Mouse (Mus musculus): ENCODE measurements at regions not wholly inside any gene's neighbourhood (a gene's known extent, or its start where the extent isn't known, plus 50 kb on each side); places are given as distances from the start of the nearest gene placed in this dataset.

DNA sequence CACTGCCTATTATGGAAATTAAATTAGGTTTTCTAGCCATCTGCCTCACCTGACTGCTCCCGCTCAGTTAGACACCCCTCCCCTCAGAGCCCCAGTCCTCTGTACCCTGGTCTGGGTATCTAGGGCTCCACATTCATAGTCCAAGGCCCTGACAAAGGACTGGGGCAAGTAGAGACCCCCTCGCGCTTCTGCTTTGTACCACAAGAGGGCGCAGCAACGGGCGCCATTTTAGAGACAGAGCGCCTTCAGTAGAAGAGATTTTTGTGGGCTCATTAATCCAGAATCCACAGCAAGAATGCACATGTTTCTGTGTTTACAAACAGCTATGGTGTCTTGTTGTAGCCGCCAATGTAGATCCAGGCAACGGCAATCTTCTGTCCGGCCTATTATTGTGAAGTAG is 279.7 kb upstream of the Myt1l start:
- WGBS = 87% methylated on average over 10 of the region's 10 CpGs
- no peaks in the 10 kb centered on the region for H3K27me3 ChIP-seq (ENCODE audit: low read depth, poor library complexity, severe bottlenecking)

DNA sequence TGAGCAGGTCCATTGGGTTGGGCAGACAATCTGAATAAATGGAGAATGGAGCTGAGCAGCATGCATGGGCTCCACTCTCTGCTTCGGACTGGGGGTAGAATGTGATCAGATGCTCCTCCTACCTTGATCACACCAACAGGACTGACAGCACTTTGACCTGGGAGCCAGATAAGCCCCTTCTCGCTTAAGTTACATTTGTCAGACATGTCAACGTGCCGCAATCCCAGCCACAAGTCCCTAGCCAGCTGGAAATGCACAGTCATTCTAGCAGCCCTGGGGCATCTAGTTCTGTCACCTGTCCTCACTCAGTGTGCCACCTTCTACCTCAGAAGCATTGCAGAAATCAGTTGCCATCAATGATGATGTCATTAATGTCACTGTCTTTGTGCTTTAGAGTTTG is 272.1 kb upstream of the Myt1l start:
- H3K27ac ChIP-seq = no peak overlapping the region
- whole genome bisulfite sequencing = 82% methylated on average over 4 of the region's 4 CpGs
- no peaks in the 10 kb centered on the region for H3K36me3 ChIP-seq
- H3K4me3 ChIP-seq = no peak overlapping the region
- peaks cover 29% of the 10 kb centered on the region for H3K4me1 ChIP-seq
- H3K27me3 ChIP-seq (ENCODE audit: low read depth, poor library complexity, severe bottlenecking) = no peaks in the 10 kb centered on the region
- H3K9me3 ChIP-seq (replicated peaks) = no peaks in the 10 kb centered on the region
- DNase-seq (ENCODE audit: low spot score) = no peak

More for the DNA sequence above, 279.7 kb upstream of the Myt1l start:
- DNase-seq (ENCODE audit: low spot score) = no peak
- Histone ChIP-seq H3K36me3 (no peaks in the 10 kb centered on the region), H3K4me1 (peaks cover 10% of the 10 kb centered on the region), H3K9me3 (replicated peaks) (no peaks in the 10 kb centered on the region), H3K27ac (no peak overlapping the region), H3K4me3 (no peak overlapping the region)

DNA sequence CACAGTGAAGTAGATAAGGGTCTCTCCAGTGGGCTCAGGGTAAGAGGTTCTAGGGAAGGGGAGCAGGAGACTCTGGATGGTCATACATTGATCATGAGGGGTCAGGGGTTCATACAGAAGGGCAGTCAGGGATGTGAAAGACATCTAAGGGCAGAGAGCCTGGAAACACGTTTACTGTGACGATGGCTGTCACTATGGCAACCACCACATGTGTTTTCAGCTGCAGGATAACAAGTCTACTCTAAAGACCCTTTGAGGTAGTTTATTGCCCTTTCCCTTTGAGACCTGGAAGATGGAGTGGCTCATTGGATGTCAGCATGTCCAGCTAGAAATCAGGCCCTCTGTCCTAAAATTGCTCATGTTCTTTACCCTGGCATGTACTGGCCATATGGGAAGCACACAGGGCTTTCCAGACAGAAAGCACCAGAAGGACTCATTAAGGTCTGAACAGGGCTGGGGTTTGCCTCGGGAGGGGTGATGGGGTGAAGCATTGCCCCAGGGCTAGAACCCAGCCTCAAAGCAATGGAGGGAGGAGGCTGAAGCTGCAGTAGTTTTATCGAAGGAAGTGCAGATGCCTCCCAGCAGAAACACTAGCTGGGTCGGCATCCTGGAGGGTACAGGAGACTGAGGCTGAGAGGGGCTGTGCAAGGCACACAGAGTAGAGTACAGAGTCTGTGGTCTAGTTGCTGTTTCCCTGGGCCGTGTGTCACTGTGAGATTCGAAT is 271.0 kb upstream of the Myt1l start:
- Histone ChIP-seq H3K4me3 (no peak overlapping the region), H3K27ac (peak overlapping the region; percentile 69), H3K9me3 (replicated peaks) (no peaks in the 10 kb centered on the region), H3K4me1 (peaks cover 26% of the 10 kb centered on the region), H3K36me3 (no peaks in the 10 kb centered on the region), H3K27me3 (ENCODE audit: low read depth, poor library complexity, severe bottlenecking) (no peaks in the 10 kb centered on the region)
- WGBS = 27% methylated on average over 7 of the region's 7 CpGs
- peak; percentile 55 for DNase-seq (ENCODE audit: low spot score)

DNA sequence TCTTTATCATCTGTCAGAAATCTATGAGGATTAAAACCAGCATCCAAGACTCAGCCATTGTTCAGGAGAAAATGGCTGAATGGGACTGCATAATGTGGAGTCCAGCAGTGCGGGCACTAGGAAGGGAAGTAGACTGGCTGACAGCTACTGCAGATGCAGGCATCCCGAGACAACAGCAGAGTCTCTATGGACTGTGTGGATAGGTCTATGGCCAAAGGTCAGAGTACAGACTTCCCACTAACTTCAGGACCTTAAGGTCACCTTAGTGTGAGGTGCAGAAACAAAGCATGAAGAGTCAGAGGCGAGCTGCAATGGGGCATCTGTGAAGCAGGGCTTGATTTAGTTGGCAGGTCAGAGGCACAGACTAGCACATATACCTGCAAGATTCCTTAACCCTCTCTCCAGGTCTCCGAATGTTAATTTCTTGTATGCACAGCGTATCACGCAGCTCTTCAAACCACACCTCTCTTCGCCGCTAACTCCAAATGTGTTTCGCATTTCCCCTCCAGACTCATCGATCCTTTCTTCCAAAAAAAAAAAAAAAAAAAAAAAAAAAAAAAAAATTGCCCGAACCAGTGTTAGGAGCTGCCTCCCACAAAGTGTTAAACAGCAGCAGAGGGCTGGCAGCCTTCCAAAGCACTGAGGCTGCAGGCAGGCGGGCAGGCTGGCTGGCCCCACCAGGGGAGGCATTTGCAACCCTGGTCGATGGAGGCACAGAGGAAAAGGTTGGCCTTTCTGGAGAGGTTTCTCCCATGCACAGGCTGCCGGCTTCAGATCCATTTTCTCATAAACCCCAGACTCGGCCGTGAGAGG is 270.2 kb upstream of the Myt1l start:
- H3K36me3 ChIP-seq = no peaks in the 10 kb centered on the region
- no peaks in the 10 kb centered on the region for H3K9me3 ChIP-seq (replicated peaks)
- H3K27me3 ChIP-seq (ENCODE audit: low read depth, poor library complexity, severe bottlenecking) = no peaks in the 10 kb centered on the region
- H3K27ac ChIP-seq = peak overlapping the region; percentile 71
- 21% methylated on average over 16 of the region's 16 CpGs for WGBS
- DNase-seq (ENCODE audit: low spot score) = peak; percentile 64
- H3K4me1 ChIP-seq = peaks cover 25% of the 10 kb centered on the region
- peak overlapping the region; percentile 7; the same call in 1 of the 2 replicates for H3K4me3 ChIP-seq

DNA sequence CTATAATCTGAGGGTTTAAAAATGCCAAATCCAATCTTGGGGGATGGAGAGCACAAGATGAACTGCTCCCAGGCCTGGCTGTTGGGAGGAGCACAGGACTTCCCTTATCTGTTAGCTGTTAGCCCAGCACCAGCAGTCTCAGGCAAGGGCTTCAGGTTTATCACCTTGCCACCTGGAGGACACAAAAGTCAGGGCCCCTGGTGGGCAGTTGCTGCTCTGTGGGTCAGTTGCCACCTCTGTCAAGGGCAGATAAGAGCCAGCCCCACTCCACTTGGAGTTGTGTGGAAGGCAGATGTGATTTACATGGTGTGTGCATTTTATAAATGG is 269.7 kb upstream of the Myt1l start:
- Histone ChIP-seq H3K9me3 (replicated peaks) (no peaks in the 10 kb centered on the region), H3K36me3 (no peaks in the 10 kb centered on the region), H3K4me3 (peak overlapping the region; percentile 7; the same call in 1 of the 2 replicates), H3K4me1 (peaks cover 25% of the 10 kb centered on the region), H3K27ac (peak overlapping the region; percentile 71), H3K27me3 (ENCODE audit: low read depth, poor library complexity, severe bottlenecking) (no peaks in the 10 kb centered on the region)
- no peak for DNase-seq (ENCODE audit: low spot score)

DNA sequence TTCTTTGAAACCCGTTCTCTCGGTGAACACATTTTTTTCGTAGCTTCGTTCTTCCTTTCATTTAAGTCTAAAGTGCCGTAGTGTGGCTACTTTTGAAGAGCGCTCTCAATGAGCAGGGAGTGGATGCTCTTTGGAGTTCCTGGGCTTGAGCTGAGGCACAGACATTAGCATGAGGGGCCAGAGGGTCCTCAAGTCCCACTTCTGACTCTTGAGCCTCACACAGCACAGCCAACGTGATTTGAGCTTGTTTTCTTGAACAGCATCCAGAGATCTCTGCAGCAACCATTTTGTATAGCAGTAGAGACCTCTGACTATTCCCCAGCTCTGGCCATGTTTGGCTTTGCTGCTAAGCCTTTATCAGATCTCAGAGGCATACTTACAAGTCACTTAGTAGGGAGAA is 269.2 kb upstream of the Myt1l start:
- Histone ChIP-seq H3K36me3 (no peaks in the 10 kb centered on the region), H3K27ac (no peak overlapping the region), H3K4me3 (no peak overlapping the region), H3K4me1 (peaks cover 25% of the 10 kb centered on the region), H3K27me3 (ENCODE audit: low read depth, poor library complexity, severe bottlenecking) (no peaks in the 10 kb centered on the region), H3K9me3 (replicated peaks) (no peaks in the 10 kb centered on the region)
- no peak for DNase-seq (ENCODE audit: low spot score)
- WGBS = 65% methylated on average over 7 of the region's 7 CpGs

DNA sequence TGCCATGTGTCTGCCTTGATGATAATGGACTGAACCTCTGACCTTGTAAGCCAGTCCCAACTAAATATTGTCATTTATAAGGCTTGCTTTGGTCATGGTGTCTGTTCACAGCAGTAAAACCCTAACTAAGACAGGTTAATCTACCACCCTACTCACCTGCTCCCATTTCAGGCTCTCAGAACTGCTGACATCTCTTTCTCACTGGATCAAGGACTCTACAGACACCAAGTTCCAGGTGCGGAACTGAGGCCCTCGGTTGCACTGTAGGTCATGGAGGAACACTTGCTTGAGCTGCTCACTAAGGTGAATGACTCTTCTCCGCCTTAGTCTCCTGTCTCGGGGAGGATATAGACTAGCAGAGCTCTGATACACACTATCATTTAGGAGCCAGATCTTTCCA is 254.0 kb upstream of the Myt1l start:
- no peaks in the 10 kb centered on the region for H3K36me3 ChIP-seq
- peaks cover 5% of the 10 kb centered on the region for H3K27me3 ChIP-seq (ENCODE audit: low read depth, poor library complexity, severe bottlenecking)
- 97% methylated on average over 4 of the region's 4 CpGs for WGBS

DNA sequence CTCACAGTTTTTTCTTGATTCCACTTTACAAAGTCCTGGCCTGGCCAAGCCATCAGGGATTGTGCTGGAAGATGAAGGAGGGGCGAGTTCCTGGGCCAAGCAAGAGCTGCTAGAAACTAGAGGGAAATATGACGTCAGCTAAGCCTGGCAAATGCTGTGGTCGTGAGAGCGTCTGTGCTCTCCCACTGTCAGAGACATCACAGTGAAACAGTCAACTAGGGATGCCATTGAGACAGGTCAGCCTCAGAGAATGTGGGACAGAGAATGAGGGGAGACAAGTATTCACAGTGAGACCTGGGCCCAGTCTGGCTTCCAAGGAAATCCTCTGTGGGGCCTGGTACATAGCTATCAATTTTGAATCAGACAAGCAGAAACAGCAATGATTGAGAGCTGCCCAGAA is 252.5 kb upstream of the Myt1l start:
- peaks cover 15% of the 10 kb centered on the region for H3K27me3 ChIP-seq (ENCODE audit: low read depth, poor library complexity, severe bottlenecking)
- 77% methylated on average over 4 of the region's 4 CpGs for WGBS

More for the DNA sequence above, 254.0 kb upstream of the Myt1l start:
- Histone ChIP-seq H3K9me3 (replicated peaks) (no peaks in the 10 kb centered on the region), H3K27ac (no peak overlapping the region), H3K4me3 (no peak overlapping the region), H3K4me1 (no peaks in the 10 kb centered on the region)
- no peak for DNase-seq (ENCODE audit: low spot score)

DNA sequence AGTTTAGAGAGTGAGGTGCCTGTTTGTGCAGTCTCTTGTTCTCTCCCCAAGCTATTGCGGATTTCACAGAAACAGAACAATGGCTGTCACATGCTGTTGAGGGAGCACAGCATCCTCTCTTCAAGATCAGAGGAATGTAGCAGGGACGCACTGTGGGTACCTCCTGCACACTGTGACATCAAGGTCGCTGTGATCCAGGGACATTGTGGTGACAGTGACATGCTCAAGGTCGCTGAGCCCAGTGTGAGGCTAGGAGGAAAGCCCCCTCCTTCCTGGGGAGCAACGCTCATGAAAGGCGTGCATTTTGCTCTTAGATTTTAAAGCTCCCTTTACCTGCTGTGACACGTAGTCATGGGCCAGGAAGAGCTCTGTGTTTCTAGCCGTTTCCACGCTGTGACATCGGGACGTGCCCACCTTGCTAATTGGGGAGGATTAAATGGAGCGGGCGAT is 248.5 kb upstream of the Myt1l start:
- Histone ChIP-seq H3K27ac (peak overlapping the region; percentile 61), H3K36me3 (no peaks in the 10 kb centered on the region), H3K9me3 (replicated peaks) (no peaks in the 10 kb centered on the region), H3K4me1 (peaks cover 21% of the 10 kb centered on the region), H3K27me3 (ENCODE audit: low read depth, poor library complexity, severe bottlenecking) (peaks cover 23% of the 10 kb centered on the region), H3K4me3 (peak overlapping the region; percentile 32)
- DNase-seq (ENCODE audit: low spot score) = no peak
- WGBS = 12% methylated on average over 13 of the region's 13 CpGs

More for the DNA sequence above, 252.5 kb upstream of the Myt1l start:
- DNase-seq (ENCODE audit: low spot score) = no peak
- Histone ChIP-seq H3K4me1 (peaks cover 14% of the 10 kb centered on the region), H3K4me3 (no peak overlapping the region), H3K27ac (no peak overlapping the region), H3K9me3 (replicated peaks) (no peaks in the 10 kb centered on the region), H3K36me3 (no peaks in the 10 kb centered on the region)

DNA sequence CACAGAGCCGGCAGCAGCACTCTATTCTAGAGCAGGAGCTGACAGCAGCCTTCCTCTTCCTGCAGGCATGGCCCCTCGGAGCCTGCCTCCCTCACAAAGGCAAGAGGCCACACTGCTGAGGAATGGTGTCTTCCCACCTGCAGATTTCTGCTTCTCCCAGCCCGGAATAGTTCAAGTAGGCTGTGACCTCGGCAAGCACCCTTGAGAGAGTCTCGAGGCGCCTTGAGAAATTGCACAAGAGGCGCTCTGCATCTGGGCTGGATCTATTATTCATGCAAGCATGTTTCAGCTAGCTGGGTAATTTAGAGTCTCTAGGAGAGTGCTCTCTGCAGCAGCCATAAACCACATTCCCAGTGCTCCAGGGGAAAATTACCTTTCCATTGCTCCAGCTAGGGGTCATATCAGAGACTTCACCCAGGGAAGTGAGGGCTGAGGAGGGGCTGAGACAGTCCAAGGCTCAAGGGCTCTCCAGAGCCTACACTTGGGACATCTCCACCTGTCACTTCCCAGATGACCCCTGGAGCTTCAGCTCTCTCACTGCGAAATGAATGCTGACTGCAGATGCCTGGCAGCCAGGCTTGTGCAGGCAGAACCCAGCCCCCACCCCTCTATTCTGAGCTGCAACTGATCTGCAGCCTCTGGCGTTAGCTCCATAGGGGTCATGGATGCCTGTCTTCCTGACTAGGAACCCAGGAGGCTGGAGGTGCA is 247.9 kb upstream of the Myt1l start:
- Histone ChIP-seq H3K27ac (peak overlapping the region; percentile 61), H3K4me1 (peaks cover 21% of the 10 kb centered on the region), H3K27me3 (ENCODE audit: low read depth, poor library complexity, severe bottlenecking) (peaks cover 23% of the 10 kb centered on the region), H3K4me3 (peak overlapping the region; percentile 32), H3K36me3 (no peaks in the 10 kb centered on the region), H3K9me3 (replicated peaks) (no peaks in the 10 kb centered on the region)
- WGBS = 7% methylated on average over 9 of the region's 9 CpGs
- peak; percentile 47 for DNase-seq (ENCODE audit: low spot score)

DNA sequence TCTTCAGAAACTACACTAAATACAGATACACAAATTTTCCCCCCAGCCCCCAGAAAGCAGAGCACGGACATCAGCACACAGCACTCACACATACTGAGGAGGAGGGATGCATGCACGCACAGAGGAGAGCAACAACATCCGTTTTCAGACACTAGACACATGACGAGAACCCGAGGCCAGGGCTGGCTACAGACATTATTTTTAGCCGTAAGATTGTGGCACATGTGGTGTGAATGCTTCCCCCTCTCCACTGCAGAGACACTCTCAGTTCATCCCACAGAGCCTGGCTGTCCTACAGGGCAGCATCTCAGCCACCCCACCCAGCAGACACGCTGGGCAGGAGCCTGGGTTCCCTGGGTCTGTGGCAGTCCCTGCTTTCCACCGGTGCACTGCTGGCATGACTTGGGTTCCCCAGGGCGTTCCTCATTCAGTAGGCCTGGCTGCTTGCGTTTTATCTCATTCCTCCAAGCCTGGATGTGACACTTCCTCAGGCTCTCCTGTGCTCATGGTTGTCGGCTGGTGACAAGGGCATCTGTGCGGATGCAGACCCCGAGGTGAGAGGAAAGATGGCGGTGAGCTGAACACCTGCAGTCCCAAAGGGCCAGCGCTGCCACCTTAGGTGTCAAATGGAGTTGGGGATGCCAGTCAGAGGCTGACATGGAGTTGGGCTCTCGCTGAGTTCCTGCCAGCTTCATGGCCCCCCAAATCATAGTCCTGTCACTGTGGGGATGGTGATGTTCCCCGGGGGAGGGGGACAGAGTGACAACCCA is 247.1 kb upstream of the Myt1l start:
- no peak for DNase-seq (ENCODE audit: low spot score)
- peaks cover 23% of the 10 kb centered on the region for H3K27me3 ChIP-seq (ENCODE audit: low read depth, poor library complexity, severe bottlenecking)
- peak overlapping the region; percentile 36; the same call in 1 of the 2 replicates for H3K27ac ChIP-seq
- peaks cover 21% of the 10 kb centered on the region for H3K4me1 ChIP-seq
- no peaks in the 10 kb centered on the region for H3K36me3 ChIP-seq
- no peaks in the 10 kb centered on the region for H3K9me3 ChIP-seq (replicated peaks)
- no peak overlapping the region for H3K4me3 ChIP-seq
- WGBS = 62% methylated on average over 17 of the region's 17 CpGs

DNA sequence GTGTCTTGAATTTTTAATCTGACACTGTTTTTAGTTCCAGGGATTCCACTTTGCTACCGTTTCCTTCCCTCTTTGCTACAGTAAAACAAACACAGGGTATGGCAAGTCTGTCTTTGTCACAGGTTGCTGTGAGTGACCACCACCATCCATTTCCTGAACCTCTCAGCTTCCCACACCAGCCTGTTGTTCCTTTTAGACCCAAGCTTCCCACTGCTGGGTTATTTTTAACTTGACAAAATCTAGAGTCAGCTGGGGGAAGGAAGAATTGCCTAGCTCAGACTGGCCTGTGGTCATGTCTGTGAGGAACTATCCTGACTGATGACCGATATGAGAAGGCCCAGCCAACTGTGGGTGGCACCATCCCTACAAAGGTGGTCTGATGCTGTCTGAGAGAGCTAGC is 239.4 kb upstream of the Myt1l start:
- Histone ChIP-seq H3K4me3 (no peak overlapping the region), H3K4me1 (peaks cover 9% of the 10 kb centered on the region), H3K36me3 (no peaks in the 10 kb centered on the region), H3K27ac (no peak overlapping the region), H3K27me3 (ENCODE audit: low read depth, poor library complexity, severe bottlenecking) (no peaks in the 10 kb centered on the region), H3K9me3 (replicated peaks) (no peaks in the 10 kb centered on the region)
- 85% methylated on average over 2 of the region's 2 CpGs for WGBS
- no peak for DNase-seq (ENCODE audit: low spot score)
